Mouse (Mus musculus): Measurements from ENCODE around the gene Kdelr2. TPM values are rescaled to one million over a fixed set of nuclear protein-coding genes. Genes with fewer than 3 reads are reported as not detected.
"Not testable (repeated sequence)": the region's sequence is repeated elsewhere in the genome, so short reads cannot be mapped to it uniquely, and the experiment has no call there.

The Kdelr2 gene
- polyA plus RNA-seq, 1 experiment: not detected

DNA sequence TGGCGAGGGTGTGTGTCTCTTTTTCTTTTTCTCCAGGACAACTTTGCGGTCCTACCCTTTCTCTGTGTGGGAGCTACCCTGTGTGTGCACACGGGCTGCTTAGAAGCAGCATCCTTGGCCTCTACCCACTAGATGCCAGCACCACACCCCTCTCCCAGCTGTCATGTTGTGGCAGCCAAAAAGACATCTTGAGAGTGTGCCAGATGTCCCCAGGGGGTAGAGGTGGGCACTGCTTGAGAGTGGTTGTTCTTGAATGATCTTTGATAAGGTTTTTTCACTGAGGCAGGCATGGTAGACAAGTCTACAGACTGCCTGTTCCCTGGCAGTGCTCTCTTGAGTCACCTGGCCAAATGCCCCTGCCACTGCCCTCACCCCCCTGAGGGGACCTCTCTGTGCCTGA, 35.7 kb upstream of the Kdelr2 start:
- no peak overlapping the region for H3K27ac ChIP-seq (ENCODE audit: insufficient read depth, low read depth, low read length)
- peaks cover 54% of the 10 kb centered on the region for H3K4me1 ChIP-seq (ENCODE audit: control insufficient read depth, insufficient read depth, low read length)
- H3K4me3 ChIP-seq (ENCODE audit: insufficient read depth, low read depth, low read length): no peak overlapping the region
- no peak for TF ChIP-seq CTCF (IDR thresholded peaks at IDR 0.05; ENCODE audit: insufficient read depth, low read depth, low read length)
- no peak for TF ChIP-seq POLR2A (IDR thresholded peaks at IDR 0.05; ENCODE audit: insufficient read depth, low read depth, low read length)
- WGBS: 71% methylated on average over 3 of the region's 3 CpGs

- WGBS: 4% methylated on average over 36 of the region's 36 CpGs
- TF ChIP-seq CTCF (IDR thresholded peaks at IDR 0.05; ENCODE audit: insufficient read depth, low read depth, low read length) (no peak), POLR2A (IDR thresholded peaks at IDR 0.05; ENCODE audit: insufficient read depth, low read depth, low read length) (no peak)
Observed at GRCm38 (mm10) chr5:143369611-143370255, 33.9 kb upstream of the Kdelr2 start.

DNA sequence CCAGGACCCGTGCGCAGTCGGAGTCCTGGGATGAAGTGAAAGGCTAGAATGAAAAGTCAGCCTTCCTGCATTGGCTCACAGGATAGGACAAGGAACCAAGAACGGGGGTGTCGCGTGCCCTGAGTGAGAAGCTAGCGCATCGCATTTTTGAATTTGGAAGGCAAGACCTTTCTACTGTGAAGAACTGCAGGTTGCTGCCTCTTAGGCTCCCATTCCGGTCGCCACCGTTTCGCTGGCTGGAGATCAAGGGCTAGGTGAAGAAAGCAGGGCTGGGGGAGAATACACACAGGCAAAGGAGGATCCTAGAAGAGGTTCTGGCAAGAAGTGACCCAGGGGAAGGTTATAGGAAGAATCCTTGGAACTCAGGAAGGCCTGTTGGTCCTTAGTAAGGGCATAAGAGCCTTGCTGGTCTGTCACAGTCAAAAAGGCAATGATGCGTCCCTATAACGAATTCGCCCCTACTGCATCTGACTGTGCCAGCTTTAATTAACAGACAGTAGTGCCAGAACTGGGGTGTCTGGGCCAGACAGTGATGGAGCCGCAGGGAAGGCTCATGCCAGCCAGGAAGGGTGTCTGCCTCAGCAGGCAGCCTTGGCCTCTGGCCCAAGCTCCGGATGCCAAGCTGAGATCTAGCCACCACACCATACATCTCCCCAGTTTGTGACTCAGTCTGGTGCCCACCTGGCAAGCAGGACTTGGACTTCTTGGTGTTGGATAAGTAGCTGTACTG, 33.1 kb upstream of the Kdelr2 start:
- peaks cover 44% of the 10 kb centered on the region for H3K4me1 ChIP-seq (ENCODE audit: control insufficient read depth, insufficient read depth, low read length)
- 26% methylated on average over 17 of the region's 17 CpGs for WGBS
- H3K27ac ChIP-seq (ENCODE audit: insufficient read depth, low read depth, low read length): no peak overlapping the region
- TF ChIP-seq POLR2A (IDR thresholded peaks at IDR 0.05; ENCODE audit: insufficient read depth, low read depth, low read length) (no peak), CTCF (IDR thresholded peaks at IDR 0.05; ENCODE audit: insufficient read depth, low read depth, low read length) (no peak)
- peak overlapping the region; percentile 40 for H3K4me3 ChIP-seq (ENCODE audit: insufficient read depth, low read depth, low read length)

More at GRCm38 (mm10) chr5:143369611-143370255, 33.9 kb upstream of the Kdelr2 start:
- H3K4me3 ChIP-seq (ENCODE audit: insufficient read depth, low read depth, low read length): peak overlapping the region; percentile 40
- peaks cover 42% of the 10 kb centered on the region for H3K4me1 ChIP-seq (ENCODE audit: control insufficient read depth, insufficient read depth, low read length)
- H3K27ac ChIP-seq (ENCODE audit: insufficient read depth, low read depth, low read length): no peak overlapping the region

DNA sequence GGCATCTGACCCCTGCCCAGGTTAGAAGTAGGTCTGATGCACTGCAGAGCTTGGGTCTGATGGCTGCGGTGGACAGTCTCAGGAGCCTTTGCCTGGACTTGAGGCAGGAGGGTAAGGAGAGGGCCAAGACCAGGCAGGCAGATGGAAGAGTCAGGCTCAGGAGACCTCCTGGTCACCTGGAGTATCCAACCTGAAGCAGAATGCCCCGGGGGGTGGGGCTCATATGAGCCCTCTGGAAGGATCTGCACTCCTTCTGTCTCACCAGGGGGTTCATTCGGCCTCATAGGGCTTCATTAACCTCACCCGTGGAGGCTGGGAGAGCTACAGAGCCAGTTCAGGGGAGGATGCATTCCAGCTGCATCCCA, 32.5 kb upstream of the Kdelr2 start:
- TF ChIP-seq POLR2A (IDR thresholded peaks at IDR 0.05; ENCODE audit: insufficient read depth, low read depth, low read length) (no peak), CTCF (IDR thresholded peaks at IDR 0.05; ENCODE audit: insufficient read depth, low read depth, low read length) (no peak)
- peaks cover 44% of the 10 kb centered on the region for H3K4me1 ChIP-seq (ENCODE audit: control insufficient read depth, insufficient read depth, low read length)
- 38% methylated on average over 4 of the region's 4 CpGs for WGBS
- no peak overlapping the region for H3K4me3 ChIP-seq (ENCODE audit: insufficient read depth, low read depth, low read length)
- H3K27ac ChIP-seq (ENCODE audit: insufficient read depth, low read depth, low read length): no peak overlapping the region

- H3K4me1 ChIP-seq (ENCODE audit: control insufficient read depth, insufficient read depth, low read length): peaks cover 44% of the 10 kb centered on the region
- H3K27ac ChIP-seq (ENCODE audit: insufficient read depth, low read depth, low read length): no peak overlapping the region
- peak overlapping the region; percentile 45 for H3K4me3 ChIP-seq (ENCODE audit: insufficient read depth, low read depth, low read length)
- 0 out of 2 replicates have a peak, but pooled peaks have one; percentile 18 for TF ChIP-seq CTCF (IDR thresholded peaks at IDR 0.05; ENCODE audit: insufficient read depth, low read depth, low read length)
- TF ChIP-seq POLR2A (IDR thresholded peaks at IDR 0.05; ENCODE audit: insufficient read depth, low read depth, low read length): no peak
- 1% methylated on average over 35 of the region's 35 CpGs for WGBS
Observed at GRCm38 (mm10) chr5:143372818-143373217, 30.8 kb upstream of the Kdelr2 start.

DNA sequence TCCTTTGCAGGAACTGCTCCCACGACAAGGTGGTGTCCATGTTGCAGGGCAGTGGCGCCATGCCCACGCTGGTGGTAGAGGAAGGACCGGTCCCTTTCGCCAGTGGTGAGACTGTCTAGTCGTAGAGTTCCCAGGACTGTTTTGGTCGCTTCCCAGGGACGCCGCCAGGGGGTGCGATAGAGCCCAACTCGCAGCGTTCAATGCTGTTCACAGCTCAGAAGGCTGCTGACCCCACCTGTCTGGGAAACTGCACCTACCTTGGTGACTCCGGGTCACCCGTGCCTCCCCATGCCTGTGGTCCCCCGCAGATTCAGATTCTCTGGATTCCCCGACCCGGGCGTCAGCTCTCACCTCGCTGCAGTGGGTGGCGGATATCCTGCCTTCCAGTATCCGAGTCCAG, 28.4 kb upstream of the Kdelr2 start:
- TF ChIP-seq POLR2A (IDR thresholded peaks at IDR 0.05; ENCODE audit: insufficient read depth, low read depth, low read length): no peak
- TF ChIP-seq CTCF (IDR thresholded peaks at IDR 0.05; ENCODE audit: insufficient read depth, low read depth, low read length): peak; percentile 75
- 10% methylated on average over 21 of the region's 21 CpGs for WGBS
- H3K4me3 ChIP-seq (ENCODE audit: insufficient read depth, low read depth, low read length): no peak overlapping the region
- H3K27ac ChIP-seq (ENCODE audit: insufficient read depth, low read depth, low read length): no peak overlapping the region
- H3K4me1 ChIP-seq (ENCODE audit: control insufficient read depth, insufficient read depth, low read length): peaks cover 28% of the 10 kb centered on the region

GRCm38 (mm10) chr5:143376156-143376555, 27.5 kb upstream of the Kdelr2 start:
- 87% methylated on average over 4 of the region's 4 CpGs for WGBS
- Histone ChIP-seq H3K4me1 (ENCODE audit: control insufficient read depth, insufficient read depth, low read length) (peaks cover 20% of the 10 kb centered on the region), H3K27ac (ENCODE audit: insufficient read depth, low read depth, low read length) (no peak overlapping the region), H3K4me3 (ENCODE audit: insufficient read depth, low read depth, low read length) (no peak overlapping the region)
- TF ChIP-seq POLR2A (IDR thresholded peaks at IDR 0.05; ENCODE audit: insufficient read depth, low read depth, low read length) (no peak), CTCF (IDR thresholded peaks at IDR 0.05; ENCODE audit: insufficient read depth, low read depth, low read length) (no peak)

- TF ChIP-seq CTCF (IDR thresholded peaks at IDR 0.05; ENCODE audit: insufficient read depth, low read depth, low read length): no peak
- H3K4me1 ChIP-seq (ENCODE audit: control insufficient read depth, insufficient read depth, low read length): peaks cover 8% of the 10 kb centered on the region; the same call in 1 of the 2 replicates
- WGBS: 18% methylated on average over 39 of the region's 39 CpGs
- H3K4me3 ChIP-seq (ENCODE audit: insufficient read depth, low read depth, low read length): peak overlapping the region; percentile 8; the same call in 1 of the 2 replicates
- no peak overlapping the region for H3K27ac ChIP-seq (ENCODE audit: insufficient read depth, low read depth, low read length)
Observed at GRCm38 (mm10) chr5:143386797-143387621, 16.6 kb upstream of the Kdelr2 start.

DNA sequence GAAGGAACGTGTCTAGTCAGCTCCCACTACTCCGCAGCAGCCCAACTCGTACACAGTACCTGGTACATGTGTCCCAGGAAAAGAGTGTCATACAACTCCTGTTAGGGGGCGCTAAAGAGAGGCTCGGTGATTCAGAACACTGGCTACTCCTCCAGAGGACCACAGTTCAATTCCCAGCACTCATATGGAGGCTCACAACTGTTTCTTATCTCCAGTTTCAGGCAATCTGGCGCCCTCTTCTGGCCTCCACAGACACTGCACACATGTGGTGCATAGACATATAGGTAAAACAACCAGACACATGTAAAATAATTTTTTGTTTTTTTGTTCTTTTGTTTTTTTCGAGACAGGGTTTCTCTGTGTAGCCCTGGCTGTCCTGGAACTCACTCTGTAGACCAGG, 9.5 kb upstream of the Kdelr2 start:
- Histone ChIP-seq H3K4me3 (ENCODE audit: insufficient read depth, low read depth, low read length) (no peak overlapping the region), H3K27ac (ENCODE audit: insufficient read depth, low read depth, low read length) (no peak overlapping the region), H3K4me1 (ENCODE audit: control insufficient read depth, insufficient read depth, low read length) (no peaks in the 10 kb centered on the region)
- TF ChIP-seq POLR2A (IDR thresholded peaks at IDR 0.05; ENCODE audit: insufficient read depth, low read depth, low read length): no peak
- no peak for TF ChIP-seq CTCF (IDR thresholded peaks at IDR 0.05; ENCODE audit: insufficient read depth, low read depth, low read length)
- WGBS: 81% methylated on average over 7 of the region's 7 CpGs

- H3K27ac ChIP-seq (ENCODE audit: insufficient read depth, low read depth, low read length); H3K4me3 ChIP-seq (ENCODE audit: insufficient read depth, low read depth, low read length); H3K4me1 ChIP-seq (ENCODE audit: control insufficient read depth, insufficient read depth, low read length): not testable (repeated sequence)
- 90% methylated on average over 2 of the region's 2 CpGs for WGBS
Observed at GRCm38 (mm10) chr5:143394966-143395365, 8.7 kb upstream of the Kdelr2 start.

Measured in olfactory bulb, adult 2 months (tissue).